Mouse (Mus musculus) adrenal gland, postnatal 10 days (tissue): ENCODE data around the gene Dnah7b. TPM values are rescaled to one million over a fixed set of nuclear protein-coding genes. Genes with fewer than 3 reads are reported as not detected.
"Not testable (repeated sequence)": the region's sequence is repeated elsewhere in the genome, so short reads cannot be mapped to it uniquely, and the experiment has no call there.

Source experiments
- DNase-seq: peaks from one replicate; pipeline ENCODE4 v3.0.0; 2021; ENCODE audit warnings: mixed read lengths
- total RNA-seq, 2 experiments: library from RNA; stranded (reverse); gene quantifications; 2 replicates each; pipeline ENCODE4 v1.2.3; 2021

Gene Dnah7b
- total RNA-seq, 2 experiments from 2014 or later: 1.3 to 2.3 TPM

DNA sequence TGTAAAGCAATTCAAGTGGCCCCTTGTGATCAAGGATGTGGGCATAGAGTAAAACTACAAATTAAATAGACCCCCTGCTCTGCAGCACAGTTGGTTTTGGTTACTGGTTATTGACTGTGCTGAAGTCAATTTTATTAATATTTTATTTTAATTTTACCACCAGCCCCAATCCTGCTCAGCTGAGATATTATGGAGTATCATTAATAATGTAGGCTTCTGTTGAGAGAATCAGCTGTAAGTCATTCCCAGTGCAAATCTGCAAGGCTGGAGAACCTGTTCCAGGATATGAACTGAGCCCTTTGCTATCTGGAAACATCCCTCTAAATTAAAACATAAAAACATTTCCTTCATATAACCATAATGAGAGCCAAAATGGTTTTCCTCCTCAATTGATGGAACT is 259.8 kb downstream of the Dnah7b start:
- DNase-seq: not testable (repeated sequence)

DNA sequence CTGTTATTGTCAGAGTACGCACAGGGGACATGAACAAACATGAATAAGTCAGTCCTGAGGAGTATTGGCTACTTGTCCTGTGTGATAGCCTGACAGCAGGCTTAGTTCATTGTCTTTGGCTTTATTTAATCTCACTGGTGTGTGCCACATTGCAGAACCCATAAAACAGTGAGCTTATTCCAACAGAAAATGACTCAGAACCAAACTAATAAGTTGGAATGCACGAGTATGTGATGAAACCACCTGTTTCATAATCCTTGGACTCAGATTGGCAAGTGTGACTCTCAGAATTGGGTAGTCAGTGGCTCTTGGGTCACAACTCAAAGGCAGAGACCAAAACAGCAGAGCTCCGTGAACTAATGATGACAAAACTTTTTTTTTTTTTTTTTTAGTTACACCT is 279.2 kb downstream of the Dnah7b start:
- DNase-seq: not testable (repeated sequence)

DNA sequence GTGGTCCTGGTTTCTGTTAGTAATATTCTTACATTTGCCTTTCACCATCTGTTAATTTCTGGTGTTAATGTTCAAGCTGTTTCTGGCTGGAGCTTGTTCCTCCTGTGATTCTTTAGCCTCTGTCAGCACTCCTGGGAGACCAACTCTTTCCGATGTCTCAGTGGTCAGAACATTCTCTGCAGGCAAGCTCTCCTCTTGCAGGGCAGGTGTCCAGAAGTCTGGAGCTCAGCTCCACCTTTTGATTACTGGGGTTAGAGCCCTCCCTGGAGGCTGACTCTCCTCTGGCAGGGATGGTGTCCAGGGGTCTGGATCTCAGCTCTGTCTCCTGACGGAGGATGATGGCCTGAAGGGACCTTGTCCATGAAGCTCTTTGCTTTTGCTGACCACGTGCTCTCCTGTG is 314.5 kb downstream of the Dnah7b start:
- DNase-seq: not testable (repeated sequence)

DNA sequence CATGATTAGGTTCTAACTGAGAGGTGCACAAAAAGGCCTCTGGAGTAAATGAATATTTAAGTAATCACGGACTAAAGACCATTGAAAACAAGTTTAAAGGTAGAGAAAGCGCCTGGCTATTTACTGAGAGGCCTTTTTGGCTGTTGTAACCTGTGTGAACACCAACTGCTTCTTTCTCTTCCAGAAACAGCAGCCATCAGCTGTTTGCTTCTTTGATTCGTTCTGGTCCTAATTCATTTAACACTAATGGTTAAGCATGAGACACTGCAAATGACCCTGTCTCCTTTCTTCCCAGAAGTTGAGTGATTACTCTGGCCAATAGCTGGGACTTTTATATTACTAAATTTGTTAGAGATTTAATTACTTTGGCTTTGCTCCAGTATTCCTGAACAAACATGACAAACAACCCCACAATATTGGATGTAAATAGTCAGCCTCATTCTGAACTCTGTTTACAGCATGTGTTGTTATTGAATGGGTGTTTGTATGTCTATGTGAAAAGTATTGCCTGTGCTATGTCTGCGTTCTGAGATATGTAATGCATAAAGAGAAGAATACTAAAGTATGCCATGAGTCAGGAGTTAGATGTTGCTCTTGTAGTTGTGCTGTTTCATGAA is 328.7 kb downstream of the Dnah7b start:
- DNase-seq: not testable (repeated sequence)

DNA sequence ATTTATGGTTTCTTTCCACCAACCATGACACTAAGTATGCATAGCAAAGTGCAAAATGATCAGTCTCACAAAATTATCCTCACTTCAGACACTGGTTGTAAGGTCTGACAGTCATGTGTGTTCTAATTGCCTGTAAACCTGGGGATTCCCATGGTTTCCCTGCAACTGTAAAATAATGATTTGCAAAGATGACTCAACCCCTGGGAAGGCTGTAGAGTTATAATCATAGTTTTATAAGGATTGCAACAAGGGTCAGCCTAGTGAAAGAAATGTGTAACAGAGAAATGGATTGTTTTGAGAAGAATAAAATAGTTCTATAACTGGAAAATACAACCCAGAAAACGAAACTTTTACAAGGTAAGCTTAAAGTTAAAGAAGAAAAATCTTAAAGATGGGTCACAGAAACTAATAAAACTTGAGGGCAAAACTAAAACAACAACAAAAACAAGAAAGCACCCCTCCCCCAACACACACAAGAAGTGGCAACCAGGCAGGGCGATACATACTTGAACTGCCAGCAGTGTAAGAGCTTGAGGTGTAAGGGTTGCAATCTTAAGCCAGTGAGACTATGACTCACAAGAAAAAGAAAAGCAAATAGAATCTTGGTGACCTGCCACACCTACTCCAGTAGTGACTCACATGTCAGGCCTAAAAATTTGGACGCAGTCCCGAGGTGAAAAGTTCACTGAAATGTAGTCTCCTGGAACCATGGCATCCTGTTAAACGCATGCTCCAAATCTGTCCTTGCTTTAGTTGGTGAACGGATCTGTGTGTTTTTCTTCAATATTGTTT is 342.4 kb downstream of the Dnah7b start:
- DNase-seq: peak; percentile 29

DNA sequence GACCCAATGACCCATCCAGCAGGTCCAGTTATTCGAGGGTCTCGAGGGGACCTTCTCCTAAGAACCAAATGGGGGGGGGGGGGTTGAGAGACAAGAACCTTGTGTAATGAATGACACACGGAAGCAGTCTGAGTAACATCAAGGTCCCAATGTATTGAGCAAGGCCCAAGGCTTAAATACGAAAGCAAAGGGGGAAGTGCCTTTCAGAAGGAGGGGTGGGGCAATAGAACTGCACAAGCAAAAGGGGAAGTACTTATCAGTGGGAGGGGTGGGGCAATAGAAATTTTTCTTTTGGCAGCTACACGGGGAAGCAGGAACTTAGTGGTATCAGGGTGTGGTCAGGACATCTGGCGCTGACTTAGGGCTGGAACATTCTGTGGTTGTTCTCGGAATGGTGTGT is 348.7 kb downstream of the Dnah7b start:
- DNase-seq: not testable (repeated sequence)

DNA sequence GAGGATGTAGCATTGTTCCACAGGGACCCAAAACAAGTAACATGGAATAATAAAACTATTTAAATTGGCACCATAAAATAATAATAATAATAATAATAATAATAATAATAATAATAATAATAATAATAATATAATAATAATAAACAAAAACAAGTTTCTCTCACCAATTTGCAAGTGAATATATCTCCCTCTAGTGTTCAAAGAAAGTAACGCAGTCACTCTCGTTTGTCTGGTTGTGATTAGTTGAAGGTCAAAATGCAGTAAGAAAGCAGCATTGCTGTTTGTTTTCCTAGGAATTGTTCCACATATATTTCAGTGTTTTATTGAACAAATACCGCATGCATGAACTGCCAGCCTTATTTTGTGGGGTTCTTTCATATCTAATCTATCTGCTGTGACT is 350.8 kb downstream of the Dnah7b start:
- not testable (repeated sequence) for DNase-seq

DNA sequence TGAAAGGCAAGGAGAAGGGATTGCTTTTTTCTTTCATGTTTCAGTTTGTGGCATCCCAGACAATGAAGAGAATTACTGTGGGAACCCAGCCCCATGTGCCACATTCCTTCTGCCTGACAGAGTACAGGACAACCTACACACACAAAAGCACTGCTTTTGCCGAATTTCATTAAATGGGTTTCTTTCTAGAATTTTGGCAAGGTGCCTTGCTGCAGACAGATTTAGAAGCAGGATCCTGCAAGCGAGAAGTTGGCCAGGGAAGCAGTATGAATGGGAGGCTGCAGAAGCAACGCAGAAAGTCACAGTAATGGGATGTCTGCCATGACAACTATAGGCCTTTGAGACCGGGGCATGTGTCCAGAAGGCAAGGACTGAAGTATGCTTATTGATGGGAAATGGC is 352.9 kb downstream of the Dnah7b start:
- DNase-seq: not testable (repeated sequence)

Other genes with a start within 250 kb of the Dnah7b start
- gene Gm5269, start 176.0 kb upstream of the Dnah7b start, total RNA-seq: not detected
- gene Slc40a1, start 139.8 kb upstream of the Dnah7b start, total RNA-seq: 10 to 100 TPM; 42.9 to 46.7 TPM